Mouse (Mus musculus) layer of hippocampus, adult 9-11 months (tissue): ENCODE data around the gene Myzap.
"Not testable (repeated sequence)": the region's sequence is repeated elsewhere in the genome, so short reads cannot be mapped to it uniquely, and the experiment has no call there.

Experiments used
- DNase-seq: peaks from one replicate; pipeline ENCODE4 v3.0.0; 2022

The Myzap gene

DNA sequence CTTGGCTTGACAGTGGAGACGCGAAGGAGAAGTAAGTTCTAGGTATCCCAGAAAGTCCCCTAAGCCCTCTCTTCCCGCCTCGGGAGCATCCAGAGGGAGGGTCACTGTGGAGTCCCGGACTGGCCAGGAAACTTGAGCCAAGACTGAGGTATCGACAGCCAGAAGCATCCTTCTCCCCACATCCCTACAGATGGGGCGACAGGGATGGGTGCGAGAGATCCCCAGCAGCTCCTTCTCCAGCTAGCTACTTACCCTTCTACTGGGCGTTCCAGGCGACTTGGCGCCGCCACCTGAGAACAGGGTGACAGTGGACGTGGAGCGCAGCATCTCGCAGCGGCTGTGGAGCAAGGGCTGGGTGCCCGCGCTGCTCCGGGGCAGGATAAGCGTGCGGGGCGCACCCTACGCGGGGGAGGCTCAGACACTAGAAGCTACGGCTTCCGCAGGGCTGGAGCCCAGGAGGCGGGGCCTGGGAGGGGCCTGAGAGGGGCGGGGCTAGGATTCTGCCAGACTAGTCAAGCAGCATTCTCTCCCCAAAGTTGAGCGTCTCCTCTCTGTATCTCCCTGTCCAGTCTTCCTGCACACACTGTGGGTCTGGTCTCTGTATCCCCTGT, at the start of gene Myzap:
Myzap (minus strand) TSS at position 423 of the 611 bp plus-strand sequence.
- peak; percentile 58 for DNase-seq

DNA sequence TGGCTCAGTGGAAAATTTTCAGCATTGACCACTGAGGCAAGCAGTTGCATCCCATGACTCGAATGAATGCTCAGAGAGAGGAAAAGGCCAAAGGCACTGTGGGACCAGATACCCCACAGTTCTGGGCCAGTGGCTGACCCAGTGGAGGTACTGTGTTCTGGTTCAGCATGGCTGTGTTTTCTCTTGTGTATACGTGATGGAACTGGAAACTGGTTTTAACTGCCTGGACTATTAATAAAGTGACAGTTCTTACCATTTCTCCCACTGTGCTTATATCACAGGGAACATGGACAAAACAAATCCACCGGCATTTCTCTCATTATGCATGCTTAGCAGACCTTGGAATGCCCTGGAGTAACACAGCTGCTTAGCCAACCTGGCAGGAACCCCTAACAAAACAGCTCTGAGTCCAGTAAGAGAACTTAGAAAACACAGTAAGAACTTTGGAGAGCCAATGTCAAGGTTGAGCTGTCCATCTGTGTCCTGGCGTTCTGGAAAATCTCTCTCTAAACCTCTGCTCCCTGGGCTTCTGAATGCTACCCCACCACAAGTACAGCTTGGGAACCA, 48.3 kb upstream of the Myzap start:
- no peak for DNase-seq

- DNase-seq: no peak
Observed at GRCm38 (mm10) chr9:71638198-71638597, 46.0 kb upstream of the Myzap start.

DNA sequence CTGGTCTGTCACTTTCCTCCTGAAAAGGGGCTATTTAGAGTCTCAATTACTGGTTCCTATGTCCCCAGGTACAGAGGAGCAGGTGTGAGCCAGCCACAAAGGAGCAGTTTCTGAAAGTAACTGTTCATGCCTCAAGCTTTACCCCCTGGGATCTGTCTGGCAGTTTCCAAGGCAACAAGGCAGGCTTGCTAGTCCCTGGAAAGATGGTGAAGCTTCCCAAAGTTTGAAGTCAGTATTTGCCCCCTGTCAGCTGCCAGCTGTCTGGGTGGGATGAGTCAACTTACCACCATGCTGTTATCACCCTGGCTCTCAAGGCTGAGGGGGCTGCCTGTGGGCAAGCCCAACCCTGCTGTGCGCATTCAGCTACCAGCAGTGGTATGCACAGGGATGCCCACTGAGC, 44.7 kb upstream of the Myzap start:
- DNase-seq: no peak

DNA sequence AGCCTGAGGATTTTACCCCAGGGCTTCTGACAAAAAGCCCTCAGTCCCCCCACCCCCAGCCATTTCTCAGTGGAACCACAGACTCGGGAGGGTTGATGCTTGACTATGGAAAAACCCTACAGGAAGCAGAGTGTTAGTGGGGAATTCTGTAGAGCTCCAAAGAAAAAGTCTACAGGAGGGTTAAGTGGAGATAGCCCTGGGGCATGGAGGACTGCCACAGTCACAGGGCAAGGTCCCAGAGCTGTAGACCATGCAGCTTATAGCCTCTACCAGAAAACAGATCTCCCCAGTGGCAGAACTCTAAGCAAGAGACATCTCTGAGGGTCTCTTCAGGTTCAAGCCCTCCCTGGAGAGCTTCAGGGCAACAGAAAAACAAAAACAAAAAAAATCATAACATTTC, 43.5 kb upstream of the Myzap start:
- no peak for DNase-seq

DNA sequence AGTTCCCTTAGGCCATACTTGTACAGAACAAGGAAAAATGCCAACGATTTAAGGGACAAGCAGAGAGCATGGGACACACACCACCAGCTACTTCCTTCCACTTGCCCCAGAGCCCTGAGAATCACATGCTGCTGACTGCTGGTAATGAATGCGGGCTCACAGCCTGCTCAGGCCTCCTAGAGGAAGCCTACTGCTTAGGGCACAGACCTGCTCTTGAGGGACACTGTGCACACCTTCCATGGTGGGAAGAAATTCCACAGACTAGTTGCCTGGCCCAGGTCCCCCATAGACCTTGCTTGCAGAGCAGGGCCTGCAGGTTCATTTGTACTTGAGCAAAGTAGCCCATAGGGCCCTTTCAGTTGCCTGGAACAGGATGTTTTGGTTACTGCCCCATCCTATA, 42.8 kb upstream of the Myzap start:
- DNase-seq: no peak

DNA sequence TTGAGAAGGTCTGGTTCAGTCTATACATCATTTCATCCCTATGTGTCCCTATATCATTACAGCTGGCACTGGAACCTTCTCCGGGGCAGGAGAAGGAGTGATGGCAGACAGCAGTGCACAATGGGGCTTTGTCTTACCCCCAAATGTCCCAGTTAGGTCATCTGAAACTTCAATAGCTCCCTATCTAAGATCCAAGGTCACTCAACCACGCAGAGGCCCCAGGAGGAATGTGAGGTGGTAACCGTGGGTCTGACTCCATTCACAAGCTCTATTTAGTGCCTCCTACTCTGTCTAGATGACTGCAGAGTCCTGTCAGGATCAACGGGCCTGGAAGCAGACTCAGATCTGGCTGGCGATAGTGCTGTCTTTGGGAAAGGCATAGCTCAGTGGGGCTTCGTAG, 36.8 kb upstream of the Myzap start:
- no peak for DNase-seq

- no peak for DNase-seq
Observed at GRCm38 (mm10) chr9:71628286-71628685, 36.1 kb upstream of the Myzap start.

- no peak for DNase-seq
Observed at GRCm38 (mm10) chr9:71625961-71626360, 33.8 kb upstream of the Myzap start.

- DNase-seq: no peak
Observed at GRCm38 (mm10) chr9:71624793-71625495, 32.8 kb upstream of the Myzap start.

DNA sequence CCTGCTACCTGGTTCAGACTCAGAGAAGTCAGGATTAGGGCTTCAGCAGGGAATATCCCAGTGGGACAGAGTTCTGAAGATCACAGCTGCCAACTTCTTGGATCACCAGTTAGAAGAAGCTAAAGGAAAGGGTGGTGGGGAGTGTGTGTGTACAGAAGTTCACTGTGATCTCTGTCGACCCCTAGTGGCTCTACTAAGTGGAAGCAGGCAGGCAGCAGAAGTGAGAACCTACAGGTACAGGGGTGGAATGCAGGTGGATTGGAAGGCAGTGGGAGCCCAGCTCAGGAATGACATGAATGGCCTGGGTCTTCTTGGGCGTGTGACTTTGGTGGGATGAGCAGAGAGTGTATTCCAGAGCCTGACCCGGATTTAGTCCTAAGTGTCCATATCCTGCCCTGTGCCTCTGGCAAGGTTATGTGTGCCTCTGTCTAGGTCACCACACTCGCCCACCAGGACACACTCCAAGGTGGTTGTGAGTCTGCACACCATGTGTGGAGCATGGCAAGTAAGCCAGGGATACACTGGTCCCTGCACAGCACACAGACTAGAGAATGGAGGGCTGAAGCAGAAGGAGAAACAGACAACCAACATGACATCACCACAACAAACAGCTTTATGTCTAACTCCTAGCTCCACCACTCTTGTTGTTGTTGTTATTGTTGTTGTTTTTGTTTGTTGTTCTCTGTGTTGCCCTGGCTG, 31.9 kb upstream of the Myzap start:
- no peak for DNase-seq

DNA sequence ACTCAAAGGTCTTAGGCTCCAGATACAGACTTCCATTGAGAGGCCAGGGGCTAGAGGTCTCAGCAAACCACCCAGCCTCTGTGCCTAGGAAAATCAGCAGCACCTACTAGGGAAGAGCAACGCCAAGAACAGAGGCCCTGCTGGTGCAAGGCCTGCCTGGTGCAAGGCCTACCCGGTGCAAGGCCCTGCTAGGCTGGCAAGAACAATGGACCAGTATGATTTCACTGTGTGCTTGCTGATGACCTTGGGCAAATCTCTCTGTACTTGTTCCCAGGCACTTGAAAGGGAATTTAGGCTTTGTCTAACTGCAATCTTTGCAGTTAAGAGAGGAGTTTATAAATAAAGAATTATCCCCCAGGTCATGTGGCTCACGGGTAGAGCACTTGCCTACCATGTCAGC, 30.4 kb upstream of the Myzap start:
- no peak for DNase-seq

GRCm38 (mm10) chr9:71621968-71622367, 29.8 kb upstream of the Myzap start:
- no peak for DNase-seq

DNA sequence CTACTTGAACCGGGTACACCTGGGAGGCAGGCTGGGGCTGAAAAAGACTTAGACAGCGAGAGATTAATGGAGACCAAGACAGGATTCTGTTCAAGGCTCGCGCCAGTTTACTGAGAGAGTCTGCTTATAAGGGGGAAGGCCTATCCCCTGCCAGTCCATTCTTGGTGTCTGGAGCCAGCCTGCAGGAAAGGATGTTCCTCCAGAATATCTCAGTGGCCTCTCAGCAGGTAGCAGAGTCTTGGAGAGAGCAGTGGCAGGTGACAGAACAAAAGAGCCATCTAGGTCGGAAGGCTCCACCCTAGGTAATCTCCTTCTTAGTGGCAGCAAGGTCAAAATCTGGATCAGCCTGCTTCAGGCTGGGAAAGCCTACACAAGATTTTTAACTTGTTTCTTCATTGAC, 28.0 kb upstream of the Myzap start:
- DNase-seq: not testable (repeated sequence)

DNA sequence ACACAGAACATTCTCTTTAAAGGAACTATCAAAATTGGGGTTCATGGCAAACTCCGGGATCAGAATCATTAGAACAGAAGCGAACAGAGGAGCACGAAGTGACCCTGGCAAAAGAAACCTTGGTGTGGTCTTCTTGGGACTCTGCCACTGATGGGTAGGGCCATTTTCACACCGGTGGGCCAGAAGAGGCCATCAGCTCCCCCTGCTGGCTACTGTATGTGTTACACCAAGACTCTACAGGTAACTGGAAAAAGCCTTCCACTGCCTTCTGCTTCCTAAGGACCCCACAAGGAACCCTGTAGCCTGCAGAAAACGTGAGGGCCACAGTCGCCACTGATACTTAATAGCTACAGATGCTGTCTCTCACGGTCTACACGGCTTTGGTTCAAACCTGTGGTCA, 25.2 kb upstream of the Myzap start:
- no peak for DNase-seq

- peak; percentile 48 for DNase-seq
Observed at GRCm38 (mm10) chr9:71616185-71616584, 24.0 kb upstream of the Myzap start.

- no peak for DNase-seq
Observed at GRCm38 (mm10) chr9:71614643-71615042, 22.5 kb upstream of the Myzap start.

DNA sequence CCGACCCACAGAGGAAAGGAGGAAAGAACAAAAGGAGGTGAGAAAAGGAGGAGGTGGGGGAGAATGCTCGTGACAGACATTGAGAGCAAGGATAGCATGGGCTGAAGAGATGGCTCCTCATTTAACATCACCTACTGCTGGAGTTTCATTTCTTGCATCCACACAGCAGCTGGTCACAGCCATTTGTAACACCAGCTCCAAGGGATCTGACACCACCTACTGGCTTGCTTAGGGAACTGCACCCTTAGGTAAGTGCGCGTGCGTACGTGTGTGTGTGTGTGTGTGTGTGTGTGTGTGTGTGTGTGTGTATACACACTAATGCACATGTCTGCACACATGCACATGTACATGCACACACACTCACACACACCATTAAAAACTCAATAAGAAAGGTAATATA, 20.8 kb upstream of the Myzap start:
- DNase-seq: no peak

DNA sequence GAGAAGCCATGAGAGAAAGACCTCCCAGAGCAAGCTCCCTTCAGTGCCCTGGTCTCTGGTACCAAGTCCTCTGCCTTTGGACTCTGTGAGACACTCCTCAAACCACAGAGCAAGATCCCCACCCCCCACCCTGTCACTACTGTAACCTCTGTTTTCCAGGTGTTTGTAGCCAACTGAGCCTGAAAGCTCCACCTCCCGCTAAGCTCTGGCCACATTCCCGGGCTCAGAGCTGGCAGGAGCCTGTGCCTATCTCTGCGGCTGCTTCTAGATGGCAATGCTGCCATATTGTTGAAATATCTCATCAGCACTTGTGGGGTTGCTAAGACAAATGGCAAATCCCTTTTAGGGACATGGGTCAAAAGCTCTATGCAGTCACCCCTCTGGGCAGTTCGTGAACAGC, 19.7 kb upstream of the Myzap start:
- DNase-seq: no peak

- no peak for DNase-seq
Observed at GRCm38 (mm10) chr9:71609010-71609409, 16.9 kb upstream of the Myzap start.

GRCm38 (mm10) chr9:71606296-71607057, 14.3 kb upstream of the Myzap start:
- no peak for DNase-seq

GRCm38 (mm10) chr9:71604914-71605635, 12.9 kb upstream of the Myzap start:
- no peak for DNase-seq
